In genomic region chr13:107919403-107919802, GRCm38 (mm10) we compare ENCODE assay signal across 27 mouse cellular contexts.
DNase-seq lines count a peak whose midpoint lies in the region; ATAC-seq and TF ChIP-seq lines count a peak whose summit lies in the region.
"Had no signal": no experiment of that assay in that cellular context is flagged by ENCODE, and none has a peak within 500 bp of the region (broad histone marks: within the 10 kb centered on the region; RNA-seq: fewer than 3 reads in every experiment).

No protein-coding gene starts in this region.

- H3K27me3 ChIP-seq in heart, embryonic 10.5 days (ENCODE audit: insufficient read depth, poor library complexity, severe bottlenecking), result peaks cover 62% of the 10 kb centered on the region
- peaks cover 29% of the 10 kb centered on the region for H3K27me3 ChIP-seq in heart, embryonic 11.5 days (ENCODE audit: control insufficient read depth, insufficient read depth, low read length)
- H3K27me3 ChIP-seq: CH12.LX; embryonic facial prominence, embryonic 13.5 days; embryonic facial prominence, embryonic 15.5 days had no signal

- H3K4me2 ChIP-seq in heart, embryonic 11.5 days, result no peak overlapping the region
- H3K4me2 ChIP-seq: embryonic facial prominence, embryonic 13.5 days; embryonic facial prominence, embryonic 15.5 days; forebrain, embryonic 12.5 days had no signal

- H3K27ac ChIP-seq in heart, embryonic 10.5 days, result no peak overlapping the region
- H3K27ac ChIP-seq in heart, embryonic 11.5 days (ENCODE audit: low read depth, low read length), result no peak overlapping the region
- no peak overlapping the region for H3K27ac ChIP-seq in ES-E14 (ENCODE audit: insufficient read depth, low read depth, low read length, poor library complexity, severe bottlenecking)
- H3K27ac ChIP-seq: embryonic facial prominence, embryonic 13.5 days; embryonic facial prominence, embryonic 15.5 days; forebrain, embryonic 10.5 days; forebrain, embryonic 12.5 days had no signal

- no peak overlapping the region for H3K9ac ChIP-seq in heart, embryonic 11.5 days (ENCODE audit: low read depth, low read length)
- H3K9ac ChIP-seq in ES-E14 (ENCODE audit: insufficient read depth, low read depth, low read length, poor library complexity, severe bottlenecking), result no peak overlapping the region
- H3K9ac ChIP-seq: embryonic facial prominence, embryonic 13.5 days; embryonic facial prominence, embryonic 15.5 days; forebrain, embryonic 12.5 days had no signal

- H3K4me3 ChIP-seq in heart, embryonic 10.5 days, result no peak overlapping the region
- H3K4me3 ChIP-seq in heart, embryonic 11.5 days (ENCODE audit: low read depth, low read length), result no peak overlapping the region
- no peak overlapping the region for H3K4me3 ChIP-seq in ES-E14 (ENCODE audit: insufficient read depth in 1 of 2, low read depth in 1 of 2, low read length in 2 of 2, poor library complexity in 1 of 2, severe bottlenecking in 1 of 2)
- H3K4me3 ChIP-seq: embryonic facial prominence, embryonic 13.5 days; embryonic facial prominence, embryonic 15.5 days; erythroblast, embryonic 14.5 days; forebrain, embryonic 10.5 days; forebrain, embryonic 12.5 days had no signal

- in situ Hi-C loops in ES-E14 (cut with MboI; ENCODE audit: low sequenced_read_pairs in 2 of 2, unreplicated experiment in 2 of 2), result no loop called here

- H3K36me3 ChIP-seq in heart, embryonic 10.5 days, result no peaks in the 10 kb centered on the region
- no peaks in the 10 kb centered on the region for H3K36me3 ChIP-seq in heart, embryonic 11.5 days (ENCODE audit: control insufficient read depth, insufficient read depth, low read length)
- H3K36me3 ChIP-seq in ES-E14 (ENCODE audit: control insufficient read depth, insufficient read depth, low read length, poor library complexity, severe bottlenecking), result no peaks in the 10 kb centered on the region
- H3K36me3 ChIP-seq: embryonic facial prominence, embryonic 13.5 days; embryonic facial prominence, embryonic 15.5 days; forebrain, embryonic 10.5 days; forebrain, embryonic 12.5 days had no signal

- H3K9me3 ChIP-seq in heart, embryonic 10.5 days, result 0 out of 2 replicates have a peak, but pooled peaks cover 3% of the 10 kb centered on the region
- no peaks in the 10 kb centered on the region for H3K9me3 ChIP-seq in heart, embryonic 11.5 days (replicated peaks; ENCODE audit: control insufficient read depth, low read length)
- H3K9me3 ChIP-seq in ES-E14 (ENCODE audit: control insufficient read depth, insufficient read depth, low read depth, low read length), result no peaks in the 10 kb centered on the region
- H3K9me3 ChIP-seq: embryonic facial prominence, embryonic 13.5 days; embryonic facial prominence, embryonic 15.5 days; forebrain, embryonic 12.5 days had no signal

- WGBS in heart, embryonic 10.5 days, result 73% methylated on average over 3 of the region's 3 CpGs
- WGBS in heart, embryonic 11.5 days (ENCODE audit: insufficient replicate concordance), result 67% methylated on average over 3 of the region's 3 CpGs

- DNase-seq in heart, embryonic 10.5 days (ENCODE audit: low spot score), result peak; percentile 33
- DNase-seq in ES-E14 (ENCODE audit: low read depth, low spot score) (peak; percentile 51), ZHBTc4 (ENCODE audit: low read depth, low spot score) (peak; percentile 83), liver (no peak)
- DNase-seq in thymus, postnatal 10 days (ENCODE audit: low spot score in 2 of 2), result no peak
- DNase-seq in ovary, adult 18-20 months (ENCODE audit: low spot score), result no peak
- DNase-seq: adrenal gland, adult 2 months; adrenal gland, postnatal 10 days; adrenal gland, postnatal 25 days; B cell, adult 2 months; cerebellum, adult 11 months; cerebellum, adult 18-20 months; cerebellum, adult 8-10 months; cerebellum, adult 9-11 months; cerebellum, postnatal 14 days; cerebellum, postnatal 36 days; embryo, embryonic 11 days had no signal

- ATAC-seq in heart, embryonic 11.5 days (replicated peaks; ENCODE audit: insufficient number of reproducible peaks, low FRiP score, low TSS enrichment), result no peak
- ATAC-seq: CD4-positive, CD25-positive, alpha-beta regulatory T cell, adult 4 months; forebrain, embryonic 14.5 days; forebrain, embryonic 16.5 days had no signal

- peaks cover 13% of the 10 kb centered on the region for H3K4me1 ChIP-seq in heart, embryonic 10.5 days
- H3K4me1 ChIP-seq in heart, embryonic 11.5 days (ENCODE audit: control insufficient read depth, insufficient read depth, low read length), result peaks cover 9% of the 10 kb centered on the region
- peaks cover 3 to 6% of the 10 kb centered on the region in 2 experiments; a peak in 2 of 4 replicates for H3K4me1 ChIP-seq in ES-E14 (ENCODE audit: control insufficient read depth in 2 of 2, insufficient read depth in 2 of 2, low read length in 2 of 2, poor library complexity in 1 of 2)

TF ChIP-seq in ES-E14, 5 proteins besides CTCF, POLR2A, EP300 and RAD21:
- TF ChIP-seq HCFC1 (IDR thresholded peaks at IDR 0.05; ENCODE audit: borderline replicate concordance, insufficient read depth, low read length) (no peak), CHD2 (IDR thresholded peaks at IDR 0.05; ENCODE audit: low read depth, low read length) (no peak), ZC3H11A (IDR thresholded peaks at IDR 0.05; ENCODE audit: borderline replicate concordance, low read depth, low read length) (no peak), MAFK (IDR thresholded peaks at IDR 0.05; ENCODE audit: insufficient read depth, low read depth, low read length) (no peak), ZNF384 (IDR thresholded peaks at IDR 0.05; ENCODE audit: low read depth, low read length) (no peak)

Comparison
In these comparisons a context has a peak if more than half of its experiments do, and no peak if none do; other contexts are left out.
1. DNase-seq: peak in heart, embryonic 10.5 days (single experiment), ES-E14 (single experiment) and ZHBTc4 (single experiment); none in liver (single experiment), thymus, postnatal 10 days (0 of 2) and ovary, adult 18-20 months (single experiment).